Mouse (Mus musculus): Measurements from ENCODE around the gene Spns3. TPM values are rescaled to one million over a fixed set of nuclear protein-coding genes. Genes with fewer than 3 reads are reported as not detected.

The Spns3 gene
- polyA plus RNA-seq, 1 experiment from 2014 or later, result 0.75 TPM

- TF ChIP-seq EP300 (optimal IDR thresholded peaks at IDR 0.05) (no peak), CTCF (IDR thresholded peaks at IDR 0.05; ENCODE audit: low read depth) (no peak)
- H3K4me2 ChIP-seq (replicated peaks; ENCODE audit: low read depth), result no peak overlapping the region
Observed at GRCm38 (mm10) chr11:72452140-72452665, 98.1 kb downstream of the Spns3 start.

DNA sequence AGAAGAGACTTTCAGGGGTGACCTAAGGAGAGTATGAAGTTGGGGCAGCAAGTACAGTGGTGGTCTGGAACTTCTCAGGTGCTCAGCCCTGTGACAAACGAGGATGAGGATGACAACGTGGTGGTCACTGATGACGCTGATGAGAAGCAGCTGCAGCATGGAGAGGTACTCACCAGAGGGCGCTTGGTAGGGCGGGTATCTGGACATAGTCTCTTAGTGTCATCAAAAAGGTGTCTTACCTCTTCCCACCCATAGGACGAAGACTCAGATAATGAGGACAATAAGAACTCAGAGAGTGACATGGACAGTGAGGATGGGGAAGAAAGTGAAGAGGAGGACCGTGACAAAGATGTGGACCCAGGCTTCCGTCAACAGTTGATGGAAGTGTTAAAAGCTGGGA, 102.8 kb downstream of the Spns3 start:
- DNase-seq (ENCODE audit: low spot score), result no peak
- TF ChIP-seq EP300 (optimal IDR thresholded peaks at IDR 0.05), result no peak
- peak; percentile 46 for TF ChIP-seq CTCF (IDR thresholded peaks at IDR 0.05; ENCODE audit: low read depth)
- WGBS, result 80% methylated on average over 8 of the region's 8 CpGs
- Histone ChIP-seq H3K27me3 (ENCODE audit: control insufficient read depth, insufficient read depth, low read length) (no peaks in the 10 kb centered on the region), H3K9me3 (ENCODE audit: control insufficient read depth, low read length) (no peaks in the 10 kb centered on the region), H3K4me2 (replicated peaks; ENCODE audit: low read depth) (no peak overlapping the region), H3K36me3 (ENCODE audit: control insufficient read depth, insufficient read depth, low read length) (peaks cover 73% of the 10 kb centered on the region), H3K27ac (replicated peaks) (no peak overlapping the region), H3K4me1 (replicated peaks; ENCODE audit: control insufficient read depth, insufficient read depth) (no peaks in the 10 kb centered on the region), H3K4me3 (ENCODE audit: low read depth, low read length) (no peak overlapping the region), H3K9ac (ENCODE audit: low read length) (no peak overlapping the region)
- ATAC-seq (ENCODE audit: low FRiP score, low TSS enrichment), result no peak

More at GRCm38 (mm10) chr11:72452140-72452665, 98.1 kb downstream of the Spns3 start:
- no peak for ATAC-seq (ENCODE audit: low FRiP score, low TSS enrichment)
- Histone ChIP-seq H3K4me3 (ENCODE audit: low read depth, low read length) (no peak overlapping the region), H3K9me3 (ENCODE audit: control insufficient read depth, low read length) (no peaks in the 10 kb centered on the region), H3K27ac (replicated peaks) (no peak overlapping the region), H3K4me1 (replicated peaks; ENCODE audit: control insufficient read depth, insufficient read depth) (no peaks in the 10 kb centered on the region), H3K9ac (ENCODE audit: low read length) (no peak overlapping the region), H3K36me3 (ENCODE audit: control insufficient read depth, insufficient read depth, low read length) (peaks cover 38% of the 10 kb centered on the region), H3K27me3 (ENCODE audit: control insufficient read depth, insufficient read depth, low read length) (no peaks in the 10 kb centered on the region)
- WGBS, result 87% methylated on average over 3 of the region's 3 CpGs
- DNase-seq (ENCODE audit: low spot score), result no peak

DNA sequence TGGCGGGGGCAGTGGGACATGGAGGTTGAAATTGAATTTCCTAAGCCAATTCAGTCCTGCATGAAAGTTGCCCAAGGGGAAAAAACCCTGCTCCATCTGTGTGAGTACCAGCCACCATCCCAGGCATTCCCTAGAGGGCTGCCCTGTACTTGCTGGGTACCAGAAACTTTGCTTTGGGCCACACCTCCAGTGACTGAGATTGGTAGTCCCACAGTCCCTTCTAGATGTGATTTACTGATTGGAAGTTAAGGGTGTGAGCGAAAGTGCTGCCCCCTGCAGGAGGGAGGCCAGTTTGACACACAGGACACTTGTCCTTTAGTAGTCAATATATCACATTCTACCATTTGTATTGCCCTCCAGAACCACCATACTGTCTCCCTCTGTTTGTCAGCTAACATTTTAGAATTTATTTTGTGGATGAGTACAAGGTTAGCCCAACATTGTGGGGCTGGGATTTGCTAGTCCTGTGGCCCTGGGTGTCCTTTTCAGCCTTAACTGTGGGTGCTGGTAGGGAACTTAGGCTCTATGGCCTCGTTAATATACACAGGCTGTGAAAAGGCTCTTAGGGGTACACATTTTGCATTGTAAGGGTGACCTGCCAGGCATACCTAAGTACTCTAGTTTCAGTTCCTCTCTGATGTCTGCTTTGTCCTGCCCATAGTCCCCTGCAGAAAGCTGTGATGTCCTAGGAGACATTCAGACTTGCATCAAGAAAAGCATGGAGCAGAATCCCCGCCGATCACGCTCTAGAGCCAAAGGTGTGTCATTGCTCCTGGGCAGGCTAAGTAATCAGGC, 103.8 kb downstream of the Spns3 start:
- Histone ChIP-seq H3K4me1 (replicated peaks; ENCODE audit: control insufficient read depth, insufficient read depth) (peaks cover 3% of the 10 kb centered on the region; the same call in 1 of the 2 replicates), H3K36me3 (ENCODE audit: control insufficient read depth, insufficient read depth, low read length) (peaks cover 66% of the 10 kb centered on the region), H3K27ac (replicated peaks) (no peak overlapping the region), H3K4me3 (ENCODE audit: low read depth, low read length) (no peak overlapping the region), H3K9ac (ENCODE audit: low read length) (no peak overlapping the region), H3K27me3 (ENCODE audit: control insufficient read depth, insufficient read depth, low read length) (no peaks in the 10 kb centered on the region), H3K4me2 (replicated peaks; ENCODE audit: low read depth) (no peak overlapping the region), H3K9me3 (ENCODE audit: control insufficient read depth, low read length) (no peaks in the 10 kb centered on the region)
- DNase-seq (ENCODE audit: low spot score) (peak; percentile 64), ATAC-seq (ENCODE audit: low FRiP score, low TSS enrichment) (no peak)
- WGBS, result 84% methylated on average over 6 of the region's 6 CpGs
- TF ChIP-seq CTCF (IDR thresholded peaks at IDR 0.05; ENCODE audit: low read depth) (peak; percentile 78), EP300 (optimal IDR thresholded peaks at IDR 0.05) (no peak)

Other genes with a start within 250 kb of the Spns3 start
- gene Xaf1, start 248.9 kb downstream of the Spns3 start, polyA plus RNA-seq (2015; fragmentation: Nextera tagmentation; extraction: Ambion mirVana), result 22.6 and 23.3 TPM in 2 replicates
- gene Fbxo39, start 236.1 kb downstream of the Spns3 start, polyA plus RNA-seq (2015; fragmentation: Nextera tagmentation; extraction: Ambion mirVana), result not detected in 2 replicates
- 0.13 TPM in 1 of 2 replicates, not detected in the other for gene Tekt1, start 188.1 kb downstream of the Spns3 start, polyA plus RNA-seq (2015; fragmentation: Nextera tagmentation; extraction: Ambion mirVana)
- 25.8 and 26.9 TPM in 2 replicates for gene Smtnl2, start 138.8 kb downstream of the Spns3 start, polyA plus RNA-seq (2015; fragmentation: Nextera tagmentation; extraction: Ambion mirVana)
- 12.9 and 13.0 TPM in 2 replicates for gene Ggt6, start 115.0 kb downstream of the Spns3 start, polyA plus RNA-seq (2015; fragmentation: Nextera tagmentation; extraction: Ambion mirVana)
- 52.2 and 57.6 TPM in 2 replicates for gene Mybbp1a, start 109.2 kb downstream of the Spns3 start, polyA plus RNA-seq (2015; fragmentation: Nextera tagmentation; extraction: Ambion mirVana)
- gene Spns2, start 60.6 kb downstream of the Spns3 start, polyA plus RNA-seq (2015; fragmentation: Nextera tagmentation; extraction: Ambion mirVana), result 23.6 and 29.6 TPM in 2 replicates
- gene Ube2g1, start 56.8 kb upstream of the Spns3 start, polyA plus RNA-seq (2015; fragmentation: Nextera tagmentation; extraction: Ambion mirVana), result 43.6 and 43.7 TPM in 2 replicates
- gene Ankfy1, start 139.5 kb upstream of the Spns3 start, polyA plus RNA-seq (2015; fragmentation: Nextera tagmentation; extraction: Ambion mirVana), result 7.7 and 8.4 TPM in 2 replicates
- 3.7 and 3.9 TPM in 2 replicates for gene Cyb5d2, start 245.6 kb upstream of the Spns3 start, polyA plus RNA-seq (2015; fragmentation: Nextera tagmentation; extraction: Ambion mirVana)
- gene Zzef1, start 245.7 kb upstream of the Spns3 start, polyA plus RNA-seq (2015; fragmentation: Nextera tagmentation; extraction: Ambion mirVana), result 5.2 and 5.4 TPM in 2 replicates